Mouse (Mus musculus) heart, postnatal 14 days (tissue): ENCODE measurements around the gene Gm17409. TPM values are rescaled to one million over a fixed set of nuclear protein-coding genes. Genes with fewer than 3 reads are reported as not detected.

Experiments used
- total RNA-seq, 2 experiments: library from RNA; stranded (reverse); gene quantifications; 2 replicates each; pipeline ENCODE4 v1.2.3; 2021

Gene Gm17409
- total RNA-seq, 2 experiments from 2014 or later = not detected

Other genes with a start within 250 kb of the Gm17409 start
- gene Acvr1c, start 112.2 kb upstream of the Gm17409 start, total RNA-seq = 1 to 10 TPM in 1 of 2 experiments, under 1 TPM in 1; 0.32 to 2.5 TPM
- 10 to 100 TPM; 18.5 to 22.0 TPM for gene Acvr1, start 97.0 kb downstream of the Gm17409 start, total RNA-seq
- 1 to 10 TPM; 2.4 to 2.9 TPM for gene Upp2, start 97.2 kb downstream of the Gm17409 start, total RNA-seq